Mouse (Mus musculus): ENCODE data around the gene Usp22. TPM values are rescaled to one million over a fixed set of nuclear protein-coding genes. Genes with fewer than 3 reads are reported as not detected.

Gene Usp22
- polyA plus RNA-seq (2014; fragmentation: Illumina TruSeq; extraction: RNeasy Lipid Tissue Mini Kit (QIAGEN cat#74804); ENCODE audit: low replicate concordance): 12.7 TPM

DNA sequence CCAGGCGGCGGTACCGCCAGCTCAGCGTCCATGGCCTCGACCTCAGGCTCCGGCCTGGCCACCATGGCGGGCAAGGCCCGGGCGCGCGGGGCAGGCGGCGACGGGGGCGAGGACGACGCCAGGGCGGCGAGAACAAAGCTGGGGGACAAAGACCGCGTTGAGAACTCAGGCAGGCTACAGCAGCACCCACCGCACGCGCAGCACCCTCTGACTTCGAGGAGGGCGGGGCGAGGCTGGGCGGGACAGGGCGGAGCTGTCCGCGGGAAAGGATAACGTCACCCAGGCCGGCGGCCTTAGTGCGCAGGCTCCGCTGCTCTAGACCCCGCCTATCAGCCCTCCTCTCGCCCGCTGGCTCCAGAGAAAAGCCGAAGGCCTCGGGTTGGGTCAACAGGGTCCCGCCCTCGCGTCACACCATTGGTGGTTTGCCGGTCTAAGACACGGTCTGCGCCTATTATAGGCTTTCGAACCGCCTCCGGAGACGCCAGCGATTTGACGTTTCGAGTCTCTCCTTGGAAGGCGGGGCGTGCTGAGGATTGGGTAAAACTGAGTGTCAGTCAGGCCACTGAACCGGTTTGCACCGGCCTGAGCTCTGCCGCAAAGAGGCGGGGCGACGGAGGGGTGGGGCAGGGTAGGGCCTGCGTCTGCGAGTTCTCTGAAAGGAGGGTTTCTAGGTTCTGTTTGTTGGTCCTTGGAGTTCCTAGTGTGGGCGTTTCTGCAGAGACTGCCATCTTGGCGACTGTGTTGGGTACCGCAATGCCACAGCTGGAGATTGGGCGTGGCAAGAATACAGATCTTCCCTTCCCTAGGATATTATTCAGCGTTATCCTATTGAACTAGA, at the start of gene Usp22:
Gene Usp22 (minus strand): TSS at position 235 of the 838 bp plus-strand sequence.

DNA sequence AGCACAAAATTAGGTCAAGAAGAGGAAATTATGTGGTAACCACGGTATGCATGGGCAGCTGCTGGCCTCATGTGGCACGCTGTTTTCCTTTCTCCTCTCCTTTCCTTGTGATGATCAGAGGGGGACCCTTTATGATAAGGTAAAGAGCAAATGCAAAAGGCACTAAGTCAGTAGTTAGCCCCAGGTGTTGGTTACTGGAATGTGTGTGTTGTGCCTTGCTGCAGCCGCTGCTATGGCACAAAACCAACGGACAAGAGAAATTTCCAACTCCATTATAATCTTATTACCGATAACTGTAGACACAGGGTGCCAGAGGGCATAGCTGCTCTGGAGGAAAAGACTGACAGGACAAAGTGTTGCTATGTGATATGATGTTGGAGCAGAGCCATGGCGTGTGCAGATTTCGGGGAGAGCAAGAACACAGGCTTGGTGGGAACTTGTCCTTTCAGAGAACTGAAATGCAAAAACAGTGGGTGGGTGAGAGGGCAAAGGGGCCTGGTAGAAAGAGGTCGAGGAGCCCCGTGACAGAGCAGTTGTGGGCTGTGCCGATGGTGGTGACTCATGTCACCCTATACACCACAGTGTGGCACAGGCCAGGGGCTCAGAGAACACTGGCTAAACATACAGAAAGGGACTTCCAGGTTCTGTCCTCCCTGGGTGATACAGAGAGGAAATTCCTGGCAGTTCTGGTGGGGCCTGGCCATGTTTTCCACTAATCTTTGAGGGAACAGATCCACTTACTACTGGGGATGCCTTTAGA, 32.8 kb upstream of the Usp22 start, which contains the start of gene Aldh3a1:
Gene Aldh3a1 (plus strand): TSS at position 51 of the 760 bp plus-strand sequence.

DNA sequence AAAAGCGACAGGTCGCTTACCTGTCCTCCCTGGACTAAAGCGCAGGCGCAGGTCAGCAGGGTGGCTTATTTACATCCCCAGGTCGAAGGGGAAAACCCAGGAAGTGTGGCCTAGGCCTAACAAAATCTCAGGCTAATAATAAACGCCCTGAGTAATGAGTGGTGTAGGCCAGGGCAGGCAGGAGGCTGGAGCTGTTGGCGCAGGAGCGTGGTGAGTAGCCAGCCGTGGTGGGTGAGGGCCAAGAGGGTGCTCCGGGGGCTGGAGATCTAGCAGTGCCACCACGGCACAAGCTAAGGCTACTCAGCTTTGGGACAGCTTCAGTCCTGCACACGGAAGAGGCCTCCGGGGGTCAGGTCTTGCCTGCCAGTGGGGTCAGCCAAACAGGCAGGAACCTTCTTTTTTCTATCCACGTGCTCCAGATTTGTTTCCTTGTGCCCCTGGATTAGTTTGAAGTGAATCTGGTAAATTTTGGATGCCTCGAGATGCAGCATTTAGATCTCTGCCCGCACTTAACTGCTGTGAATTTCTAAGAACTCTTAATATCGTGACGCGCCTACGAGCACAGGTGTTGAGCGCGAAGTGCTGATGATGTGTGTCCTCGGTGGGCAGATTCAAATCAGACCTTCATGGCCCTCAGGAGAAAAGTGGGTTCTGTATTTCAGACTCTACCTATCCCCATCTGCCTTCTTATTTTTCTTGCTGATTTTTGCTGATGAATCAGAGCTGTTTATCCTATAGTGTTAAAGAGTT, 48.1 kb downstream of the Usp22 start, which contains the start of gene Tnfrsf13b:
Gene Tnfrsf13b (plus strand): TSS at position 150 of the 750 bp plus-strand sequence.

Other genes starting within 250 kb of the Usp22 start
- gene Map2k3, start 243.0 kb downstream of the Usp22 start, polyA plus RNA-seq (2014; fragmentation: Illumina TruSeq; extraction: RNeasy Lipid Tissue Mini Kit (QIAGEN cat#74804); ENCODE audit: low replicate concordance): 9.4 TPM
- not detected for gene Kcnj12, start 152.5 kb downstream of the Usp22 start, polyA plus RNA-seq (2014; fragmentation: Illumina TruSeq; extraction: RNeasy Lipid Tissue Mini Kit (QIAGEN cat#74804); ENCODE audit: low replicate concordance)
- 4.5 TPM for gene Tnfrsf13b, start 48.3 kb downstream of the Usp22 start, polyA plus RNA-seq (2014; fragmentation: Illumina TruSeq; extraction: RNeasy Lipid Tissue Mini Kit (QIAGEN cat#74804); ENCODE audit: low replicate concordance)
- gene Aldh3a1, start 32.5 kb upstream of the Usp22 start, polyA plus RNA-seq (2014; fragmentation: Illumina TruSeq; extraction: RNeasy Lipid Tissue Mini Kit (QIAGEN cat#74804); ENCODE audit: low replicate concordance): not detected
- 169 TPM for gene Aldh3a2, start 92.4 kb upstream of the Usp22 start, polyA plus RNA-seq (2014; fragmentation: Illumina TruSeq; extraction: RNeasy Lipid Tissue Mini Kit (QIAGEN cat#74804); ENCODE audit: low replicate concordance)
- gene Slc47a2, start 167.8 kb upstream of the Usp22 start, polyA plus RNA-seq (2014; fragmentation: Illumina TruSeq; extraction: RNeasy Lipid Tissue Mini Kit (QIAGEN cat#74804); ENCODE audit: low replicate concordance): not detected
- gene Slc47a1, start 203.3 kb upstream of the Usp22 start, polyA plus RNA-seq (2014; fragmentation: Illumina TruSeq; extraction: RNeasy Lipid Tissue Mini Kit (QIAGEN cat#74804); ENCODE audit: low replicate concordance): 73.8 TPM

Data from small intestine, adult 10 weeks (tissue).